Mouse (Mus musculus): ENCODE results near the gene Trmt1.

Gene Trmt1

DNA sequence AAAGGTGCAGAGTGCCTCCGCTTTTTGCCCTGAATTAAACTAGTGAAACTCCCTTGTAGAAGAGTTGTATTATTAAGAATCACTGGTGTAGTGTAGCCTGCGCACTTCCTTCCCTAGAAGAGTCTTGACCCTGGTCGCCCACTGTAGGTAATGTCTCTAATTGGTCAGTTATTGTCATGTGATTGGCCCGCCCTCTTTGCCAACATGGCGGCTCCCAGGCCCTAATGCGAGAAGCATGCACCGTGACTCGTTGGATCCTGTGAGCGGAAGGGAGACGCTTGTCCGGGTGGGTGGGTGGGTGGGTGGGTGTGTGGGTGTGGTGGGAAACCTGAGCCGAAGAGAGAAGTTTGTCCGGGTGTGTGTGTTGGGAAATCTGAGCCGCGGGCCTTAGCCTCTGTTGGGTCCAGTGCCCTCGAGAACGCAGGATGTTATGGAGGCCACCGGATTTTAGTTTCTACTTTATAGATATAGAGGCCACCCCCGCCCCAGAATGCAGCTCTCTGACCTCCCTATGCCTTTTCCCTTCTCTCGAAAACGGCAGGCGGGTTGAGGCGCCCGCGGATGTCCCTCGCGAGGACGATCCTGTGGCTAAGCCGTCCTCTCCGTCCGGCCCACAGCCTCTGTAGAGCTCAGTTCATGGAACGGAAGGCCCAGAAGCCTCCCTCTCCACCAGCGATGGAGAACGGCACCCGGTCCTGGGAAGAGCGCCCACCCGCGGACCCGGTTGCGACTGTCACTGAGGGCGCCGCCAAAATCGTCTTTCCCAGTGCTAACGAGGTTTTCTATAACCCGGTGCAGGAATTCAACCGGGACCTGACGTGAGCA lies 3.2 kb downstream of the Trmt1 start:
- peak; percentile 99 for DNase-seq (ENCODE audit: low read depth, low spot score)

DNA sequence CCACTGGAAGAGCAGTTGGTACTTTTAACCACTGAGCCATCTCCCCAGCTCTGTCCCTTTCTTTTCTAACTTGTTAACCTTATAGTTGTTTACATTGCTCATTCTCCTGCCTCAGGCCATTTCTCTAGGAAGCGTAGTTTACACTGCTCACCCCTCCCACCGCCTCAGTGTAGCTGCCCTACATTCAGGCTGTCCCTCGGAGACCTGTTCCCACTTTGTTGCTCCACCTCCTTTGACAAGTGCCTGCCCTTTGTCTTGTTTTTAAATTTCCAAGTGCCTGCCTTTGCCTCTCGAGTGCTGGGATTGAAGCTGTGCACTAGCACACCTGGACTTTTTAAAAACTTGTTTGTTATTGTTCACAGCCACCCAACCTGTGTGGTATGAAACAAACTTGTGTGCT lies 7.2 kb downstream of the Trmt1 start:
- no peak for DNase-seq (ENCODE audit: low read depth, low spot score)

DNA sequence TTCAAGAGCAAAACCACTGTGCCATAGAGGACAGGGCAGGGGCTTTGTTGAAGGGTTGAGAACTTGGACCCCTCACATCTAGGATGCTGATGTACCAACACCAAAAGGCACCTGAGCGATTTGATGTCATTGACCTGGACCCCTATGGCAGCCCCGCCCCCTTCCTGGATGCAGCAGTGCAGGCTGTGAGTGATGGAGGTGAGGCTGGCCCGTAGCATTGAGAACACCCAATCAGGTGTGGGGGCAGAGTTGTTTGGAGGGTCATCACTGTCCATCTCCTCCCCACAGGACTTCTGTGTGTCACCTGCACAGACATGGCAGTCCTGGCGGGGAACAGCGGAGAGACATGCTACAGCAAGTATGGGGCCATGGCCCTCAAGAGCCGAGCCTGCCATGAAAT lies 9.0 kb downstream of the Trmt1 start:
- DNase-seq (ENCODE audit: low read depth, low spot score) = no peak

DNA sequence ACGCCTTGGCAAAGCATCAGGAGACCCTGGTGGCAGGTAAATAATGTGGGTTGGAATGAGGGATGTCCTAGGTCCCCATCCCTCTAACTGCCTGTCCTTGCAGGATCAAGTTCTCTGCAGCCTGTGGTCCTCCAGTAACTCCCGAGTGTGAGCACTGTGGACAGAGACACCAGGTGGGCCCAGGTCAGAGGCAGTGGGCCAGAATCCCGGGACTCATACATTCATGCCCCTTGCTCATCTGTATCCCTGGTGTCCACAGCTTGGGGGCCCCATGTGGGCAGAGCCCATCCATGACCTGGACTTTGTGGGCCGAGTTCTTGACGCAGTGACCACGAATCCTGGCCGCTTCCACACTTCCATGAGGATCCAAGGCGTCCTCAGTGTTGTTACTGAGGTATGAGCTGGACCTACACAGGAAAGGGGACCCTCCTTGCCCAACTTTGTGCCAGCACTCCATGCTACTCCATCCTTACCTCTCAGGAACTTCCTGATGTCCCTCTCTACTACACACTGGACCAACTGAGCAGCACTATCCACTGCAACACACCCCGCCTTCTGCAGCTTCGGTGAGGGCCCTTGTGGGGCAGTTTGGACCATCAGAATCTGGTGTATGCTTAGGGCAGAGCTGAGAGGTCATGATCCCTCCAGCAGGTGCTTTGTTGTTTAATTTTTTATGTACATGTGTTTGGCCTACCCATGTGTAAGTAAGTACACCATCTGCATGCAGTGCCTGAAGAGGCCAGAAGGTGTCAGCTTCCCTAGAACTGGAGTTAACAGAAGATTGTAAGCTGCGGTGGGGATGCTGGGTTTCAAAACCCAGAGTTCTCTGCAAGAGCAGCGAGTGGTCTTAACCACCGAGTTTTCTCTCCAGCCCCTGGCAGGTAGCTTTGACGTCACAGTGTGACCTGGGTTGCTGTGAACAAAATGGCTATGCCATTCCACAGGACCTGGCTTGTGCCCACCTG lies 11.3 kb downstream of the Trmt1 start:
- peak; percentile 80 for DNase-seq (ENCODE audit: low read depth, low spot score)

DNA sequence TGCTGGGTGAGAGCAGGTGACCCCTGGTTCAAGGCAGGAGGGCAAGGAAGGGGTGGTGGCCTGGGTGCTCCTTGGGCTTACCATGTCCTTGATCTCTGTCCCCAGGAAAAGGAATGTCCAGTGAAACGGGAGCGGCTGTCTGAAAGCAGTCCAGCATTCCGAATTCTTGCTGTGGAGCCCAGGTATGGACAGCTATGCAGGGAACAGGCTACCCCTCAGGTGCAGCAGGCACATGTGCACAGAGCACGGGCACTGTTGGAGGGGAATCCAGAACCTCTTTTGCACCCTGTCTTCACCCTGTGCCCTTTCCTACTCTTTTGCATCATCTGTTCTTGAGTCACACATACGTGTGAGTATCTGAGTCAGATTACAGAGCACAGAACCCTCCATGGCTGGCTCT lies 12.2 kb downstream of the Trmt1 start:
- no peak for DNase-seq (ENCODE audit: low read depth, low spot score)

DNA sequence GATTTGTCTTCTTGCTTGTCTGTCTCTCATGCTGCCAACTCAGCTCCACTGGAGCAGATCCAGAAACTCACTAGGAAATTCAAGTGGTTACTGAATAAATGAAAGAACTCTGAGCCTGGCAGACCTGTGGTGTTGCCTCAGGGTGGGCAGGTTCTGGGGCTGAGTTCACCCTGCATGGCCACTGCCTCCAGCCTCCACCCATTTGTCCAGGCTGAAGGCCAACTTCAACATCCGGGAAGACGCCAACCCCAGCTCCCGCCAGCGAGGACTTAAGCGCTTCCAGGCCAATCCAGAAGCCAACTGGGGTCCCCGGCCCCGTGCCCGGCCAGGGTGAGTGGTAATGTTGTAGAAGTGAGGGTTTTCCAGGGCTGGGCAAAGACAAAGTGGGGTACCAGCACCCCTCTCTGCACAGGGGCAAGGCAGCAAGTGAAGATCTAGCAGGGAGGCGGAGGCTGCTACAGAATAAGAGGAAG lies 12.9 kb downstream of the Trmt1 start:
- peak; percentile 72 for DNase-seq (ENCODE audit: low read depth, low spot score)

DNA sequence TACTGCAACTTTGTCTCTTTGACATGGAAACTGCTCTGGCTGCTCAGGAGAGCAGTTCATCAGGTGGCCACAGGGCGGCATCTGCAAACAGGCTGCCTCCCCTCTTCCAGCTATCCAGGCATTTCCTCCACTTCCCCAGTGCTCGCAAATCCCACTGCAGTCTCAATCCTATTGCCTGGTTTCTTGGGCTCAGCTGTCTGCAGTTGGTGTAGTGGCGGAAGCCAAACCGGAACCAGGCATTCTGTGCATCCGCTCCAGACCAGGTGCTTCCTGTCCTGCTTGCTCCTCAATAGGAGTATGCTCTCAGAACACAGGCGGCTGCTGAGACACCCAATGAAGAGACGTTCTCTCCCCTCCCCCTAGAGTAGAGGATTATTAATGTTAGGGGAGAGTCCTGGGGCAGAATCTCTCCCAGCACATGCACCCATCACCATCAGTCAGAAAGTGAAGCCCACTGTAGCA lies 13.8 kb downstream of the Trmt1 start:
- peak; percentile 82 for DNase-seq (ENCODE audit: low read depth, low spot score)

DNA sequence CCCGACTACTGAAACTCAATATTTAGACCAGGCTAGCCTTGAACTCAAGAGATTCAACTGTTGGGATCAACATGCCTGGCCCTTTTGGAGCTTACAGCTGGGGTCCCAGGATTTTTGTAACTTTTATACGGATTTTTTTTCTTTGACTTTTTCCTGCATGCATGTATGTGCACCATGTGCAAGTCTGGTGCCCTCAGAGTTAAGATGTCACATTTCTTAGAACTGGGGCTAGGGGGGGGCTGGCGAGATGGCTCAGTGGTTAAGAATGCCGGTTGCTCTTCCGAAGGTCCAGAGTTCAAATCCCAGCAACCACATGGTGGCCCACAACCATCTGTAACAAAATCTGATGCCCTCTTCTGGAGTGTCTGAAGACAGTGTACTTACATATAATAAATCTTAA lies 14.4 kb downstream of the Trmt1 start:
- no peak for DNase-seq (ENCODE audit: low read depth, low spot score)

DNA sequence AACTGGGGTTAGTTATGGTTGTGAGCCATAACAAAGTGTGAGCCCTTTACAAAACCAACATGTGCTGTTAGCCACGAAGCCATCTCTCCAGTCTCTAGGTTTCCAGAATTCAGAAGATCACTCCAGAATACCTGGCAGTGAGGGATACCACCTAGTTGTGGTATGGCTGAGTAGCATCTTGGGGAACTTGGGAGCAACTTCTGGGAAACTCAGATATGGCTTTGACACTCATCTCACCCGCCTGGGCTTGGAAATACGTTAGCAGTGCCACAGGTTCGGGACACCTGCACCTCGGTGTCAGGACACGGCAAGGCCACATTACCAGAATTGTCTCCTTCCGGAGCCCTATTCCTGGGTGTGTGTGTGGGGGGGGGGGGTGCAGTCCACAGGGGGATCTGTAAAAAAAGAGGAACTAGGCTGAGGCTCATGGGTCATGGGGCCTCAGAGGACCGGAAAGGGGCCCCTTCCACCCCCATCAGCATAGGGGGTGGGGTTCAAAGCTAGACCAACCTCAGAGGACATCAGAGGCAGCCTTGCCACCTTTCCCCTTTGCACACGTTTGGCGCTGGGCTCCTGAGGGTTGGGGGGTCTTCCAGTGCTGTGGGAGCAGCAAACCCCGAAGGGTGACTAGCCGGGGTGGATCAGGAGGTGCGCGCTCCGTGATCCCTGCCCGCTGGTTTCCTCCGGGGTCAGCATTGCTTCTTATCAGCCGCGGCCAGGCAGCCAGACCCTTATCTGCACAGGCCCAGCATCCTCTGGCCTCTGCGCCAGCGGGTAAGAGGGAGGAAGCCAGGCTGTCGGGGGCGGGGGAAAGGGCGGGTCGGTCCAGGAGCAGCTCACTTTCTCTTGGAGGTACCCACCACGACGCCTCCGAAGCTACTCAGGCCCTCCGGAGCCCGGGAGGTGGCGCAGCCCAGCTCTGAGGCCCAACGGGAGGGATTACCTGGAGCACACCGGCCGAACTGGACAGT lies 15.1 kb downstream of the Trmt1 start, which contains the start of gene Lyl1:
TSS of gene Lyl1 (plus strand) at position 517 of the 971 bp plus-strand sequence.
- DNase-seq (ENCODE audit: low read depth, low spot score) = no peak

DNA sequence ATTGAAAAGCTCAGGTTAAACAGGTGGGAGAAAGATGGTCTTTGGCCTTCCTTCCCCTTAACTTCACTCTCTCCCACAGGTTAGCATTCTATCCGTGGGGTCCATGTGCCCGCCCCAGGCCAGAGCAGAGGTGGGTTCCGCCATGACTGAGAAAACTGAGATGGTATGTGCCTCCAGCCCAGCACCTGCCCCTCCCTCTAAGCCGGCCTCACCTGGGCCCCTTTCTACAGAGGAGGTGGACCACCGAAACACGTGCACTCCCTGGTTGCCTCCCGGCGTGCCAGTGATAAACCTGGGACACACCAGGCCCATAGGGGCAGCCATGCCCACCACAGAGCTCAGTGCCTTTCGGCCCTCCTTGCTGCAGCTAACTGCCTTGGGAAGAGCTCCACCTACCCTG lies 16.5 kb downstream of the Trmt1 start:
- no peak for DNase-seq (ENCODE audit: low read depth, low spot score)

DNA sequence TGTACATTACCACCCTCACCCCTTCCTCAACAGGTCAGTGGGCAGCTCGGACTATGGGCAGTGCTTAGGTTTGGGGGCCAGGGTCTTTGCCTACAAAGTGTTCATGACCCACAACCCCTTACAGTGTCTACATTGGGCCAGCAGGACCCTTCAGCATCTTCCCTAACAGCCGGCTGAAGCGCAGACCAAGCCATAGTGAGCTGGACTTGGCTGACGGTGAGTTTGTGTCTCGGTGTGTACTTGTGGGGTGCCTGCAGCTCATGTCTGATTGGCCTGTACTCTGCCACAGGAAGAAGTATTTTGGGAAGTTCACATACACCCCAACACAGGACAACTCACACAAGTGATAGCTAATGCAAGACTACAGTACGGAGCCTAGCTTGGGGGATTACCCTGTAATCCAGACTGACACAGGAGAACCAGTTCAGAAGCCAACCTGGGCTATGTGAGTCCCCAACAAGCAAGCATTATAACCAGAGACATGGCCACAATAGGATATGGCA lies 16.9 kb downstream of the Trmt1 start:
- DNase-seq (ENCODE audit: low read depth, low spot score) = no peak

DNA sequence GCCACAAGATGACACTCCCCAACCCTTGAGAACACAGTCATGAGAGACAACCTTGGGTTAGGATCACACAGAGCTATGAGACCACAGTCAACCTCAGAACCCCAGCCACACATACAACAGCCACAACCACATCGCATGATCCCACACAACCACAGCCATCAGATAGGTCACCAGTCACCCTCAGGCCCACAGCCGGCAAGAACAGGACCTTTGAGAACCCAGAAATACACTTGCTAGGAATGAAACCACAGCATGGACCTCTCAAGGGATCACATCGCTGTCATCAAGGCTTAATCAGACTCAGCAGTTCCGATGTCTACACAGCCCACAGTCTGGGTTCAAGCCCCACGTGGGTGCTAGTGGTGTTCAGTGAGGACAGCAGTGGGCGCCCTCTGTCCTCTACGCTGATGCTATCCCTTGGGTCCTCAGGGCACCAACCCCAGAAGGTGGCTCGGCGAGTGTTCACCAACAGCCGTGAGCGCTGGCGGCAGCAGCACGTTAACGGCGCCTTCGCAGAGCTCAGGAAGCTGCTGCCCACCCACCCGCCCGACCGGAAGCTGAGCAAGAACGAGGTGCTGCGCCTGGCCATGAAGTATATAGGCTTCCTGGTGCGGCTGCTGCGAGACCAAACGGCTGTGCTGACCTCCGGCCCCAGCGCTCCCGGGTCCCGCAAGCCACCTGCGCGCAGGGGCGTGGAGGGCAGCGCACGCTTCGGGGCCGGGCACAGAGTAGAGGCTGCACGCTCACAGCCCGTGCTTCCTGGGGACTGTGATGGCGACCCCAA lies 17.6 kb downstream of the Trmt1 start:
- DNase-seq (ENCODE audit: low read depth, low spot score) = no peak

DNA sequence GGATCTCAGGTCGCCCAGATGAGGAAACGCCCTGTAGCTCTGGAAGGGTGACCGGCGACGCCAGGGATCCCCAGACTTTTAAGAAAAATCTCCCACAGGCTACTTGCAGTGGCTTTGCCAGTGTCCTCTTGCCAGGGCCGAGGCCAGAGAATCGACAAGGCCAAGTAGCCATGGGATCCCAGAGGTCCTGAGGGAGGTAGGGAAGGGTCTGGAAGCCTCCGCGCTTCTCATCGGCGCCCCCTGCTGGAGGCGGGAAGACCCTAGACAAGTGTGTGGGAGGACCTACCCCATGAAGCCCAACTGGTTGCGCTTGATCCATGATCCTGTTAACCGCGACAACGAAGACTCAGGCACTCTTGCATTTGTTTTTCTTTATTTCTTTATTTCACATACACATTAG lies 18.2 kb downstream of the Trmt1 start:
- DNase-seq (ENCODE audit: low read depth, low spot score) = peak; percentile 45

DNA sequence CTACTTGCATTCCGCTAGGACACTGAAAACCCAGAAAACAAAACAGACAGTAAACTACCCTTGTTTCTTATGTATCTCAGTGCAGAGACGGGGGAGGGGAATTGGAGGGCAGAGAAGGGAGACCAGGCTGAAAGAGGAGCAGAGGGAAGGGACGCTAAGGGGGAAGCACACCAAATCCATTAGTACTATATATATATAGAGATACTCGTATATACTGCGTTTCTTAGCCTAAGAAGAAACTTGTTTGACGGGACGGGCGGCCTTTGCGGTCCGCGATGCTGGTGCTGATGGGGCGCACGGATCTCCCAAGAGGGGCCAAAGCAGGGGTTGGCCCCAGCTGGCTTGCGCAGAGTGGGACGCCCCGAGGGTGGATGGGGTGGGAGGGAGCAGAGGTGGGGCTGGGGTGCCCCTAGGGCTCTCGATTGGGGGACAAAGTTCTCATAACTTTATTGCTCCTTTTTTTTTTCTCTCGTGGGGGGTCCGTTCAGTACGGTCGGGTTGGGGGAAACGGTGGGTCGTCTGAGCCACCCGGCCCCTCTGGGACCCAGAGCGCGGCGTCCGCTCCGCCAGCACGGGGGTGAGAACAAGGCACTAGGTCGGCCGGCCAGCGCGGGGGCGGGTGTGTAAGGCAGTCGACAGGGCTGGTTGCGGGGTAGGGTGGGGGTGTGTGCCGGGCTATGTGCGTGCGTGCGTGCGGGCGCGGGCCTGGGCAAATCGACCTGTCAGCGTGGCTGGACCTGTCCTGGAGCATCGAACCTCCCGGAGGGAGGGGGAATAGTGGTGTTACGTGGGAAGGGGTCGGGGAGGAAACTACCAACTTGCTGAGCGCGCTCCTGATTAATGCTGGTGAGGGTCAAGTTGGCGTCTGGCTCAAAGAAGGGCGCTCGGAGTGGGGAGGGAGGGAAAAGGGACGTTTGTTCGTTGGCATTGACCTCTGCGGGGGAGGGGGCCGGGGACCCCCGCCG lies 19.0 kb downstream of the Trmt1 start:
- no peak for DNase-seq (ENCODE audit: low read depth, low spot score)

DNA sequence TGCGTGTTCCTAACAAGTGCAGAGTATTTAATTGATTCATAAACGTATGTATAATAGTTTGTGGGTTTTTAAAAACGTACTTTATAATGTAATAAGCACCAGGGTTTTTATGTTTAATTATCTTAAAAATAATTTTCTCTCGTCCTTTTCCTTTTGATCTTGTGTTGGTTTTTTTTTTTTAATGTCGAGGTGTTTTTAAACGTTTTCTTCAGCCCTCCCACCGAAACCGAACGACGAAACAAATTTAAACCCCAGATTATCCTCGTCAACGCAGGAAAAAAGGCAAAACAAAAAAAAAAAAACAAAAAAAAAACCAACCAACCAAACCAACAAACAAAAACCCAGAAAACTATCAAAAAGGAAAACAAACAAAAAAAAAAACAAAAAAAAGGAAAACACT lies 19.9 kb downstream of the Trmt1 start:
- DNase-seq (ENCODE audit: low read depth, low spot score) = no peak

DNA sequence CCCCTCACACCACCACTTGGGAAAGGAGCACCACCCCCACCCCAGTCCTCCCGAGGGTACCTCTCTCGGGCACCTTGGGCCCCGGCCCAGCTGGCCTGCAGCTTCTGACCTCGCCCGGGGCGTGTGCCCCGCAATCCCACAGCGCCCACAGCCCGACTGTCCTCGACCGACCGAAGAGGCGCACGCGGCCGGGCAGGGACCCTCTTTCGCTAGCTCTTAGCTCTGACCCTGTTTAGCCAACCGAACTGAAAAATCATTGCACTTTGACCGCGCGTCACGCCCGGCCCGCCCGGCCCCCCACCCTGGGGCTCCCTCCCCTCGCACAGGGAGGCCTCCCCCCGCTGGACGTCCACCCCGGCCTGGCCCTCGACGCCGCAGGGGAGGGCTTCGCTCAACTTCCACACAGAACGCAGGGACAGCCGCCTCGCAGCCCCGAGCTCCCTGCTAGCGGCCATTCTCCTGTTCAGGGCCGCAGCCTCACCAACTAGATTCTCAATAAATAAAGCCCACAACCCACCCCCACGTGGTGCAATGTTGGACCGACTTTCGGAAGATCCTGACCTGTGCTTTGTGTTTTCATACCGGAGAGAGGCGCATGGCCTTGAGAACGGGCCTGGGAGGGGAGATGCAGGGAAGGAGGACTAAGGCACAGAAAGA lies 20.6 kb downstream of the Trmt1 start:
- DNase-seq (ENCODE audit: low read depth, low spot score) = no peak

DNA sequence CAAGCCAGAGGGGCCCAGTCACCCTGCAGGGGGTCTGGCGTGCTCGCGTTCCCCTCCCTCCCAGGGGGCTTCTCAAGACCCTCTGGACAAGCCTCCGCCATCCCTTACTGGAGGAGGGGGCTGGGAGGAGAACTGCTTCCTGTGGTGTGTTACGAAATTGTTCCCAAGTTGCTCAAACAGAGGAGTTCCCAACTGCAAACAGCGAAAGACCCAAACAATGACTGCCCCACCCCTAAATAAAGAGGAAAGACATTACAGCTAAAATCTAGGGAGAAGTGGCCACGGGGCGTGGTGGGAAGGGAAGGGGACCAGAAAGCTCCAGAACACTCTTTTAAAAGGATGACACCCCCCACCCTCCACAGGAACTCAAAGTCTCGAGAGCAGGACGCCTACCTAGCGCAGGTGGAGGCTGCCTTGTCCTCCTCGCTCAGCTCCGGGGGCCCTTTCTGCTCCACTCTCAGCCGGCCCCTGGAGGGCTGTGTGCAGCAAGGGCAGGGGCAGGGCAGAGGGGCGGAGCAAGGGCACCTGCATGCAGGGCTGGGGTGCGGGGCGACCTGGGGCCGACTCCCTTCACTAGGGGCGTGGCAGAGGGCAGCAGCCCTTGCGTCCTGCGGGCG lies 21.3 kb downstream of the Trmt1 start:
- no peak for DNase-seq (ENCODE audit: low read depth, low spot score)

DNA sequence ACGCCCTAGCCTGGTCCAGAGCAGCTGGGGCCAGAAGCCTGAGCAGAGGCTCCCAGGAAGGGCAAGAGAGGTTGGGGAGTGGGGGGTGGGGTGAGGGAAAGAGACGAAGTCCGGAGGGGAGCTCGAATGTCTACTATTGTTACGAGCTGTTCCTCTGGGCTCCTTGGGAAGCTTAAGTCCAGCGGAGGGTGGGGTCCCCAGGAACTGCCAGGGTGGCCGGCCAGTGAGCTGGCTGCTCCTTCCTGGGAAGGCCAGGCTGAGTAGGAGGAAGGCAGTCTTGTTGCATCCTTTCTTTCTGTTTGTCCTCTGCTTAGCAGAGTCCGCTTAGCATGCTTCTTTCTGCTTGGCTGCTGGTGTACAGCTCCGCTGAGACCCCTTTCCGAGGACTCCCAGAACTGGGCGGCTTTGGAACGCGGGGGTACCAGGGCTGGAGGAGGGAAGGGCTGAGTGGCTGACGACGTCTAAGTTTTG lies 22.0 kb downstream of the Trmt1 start:
- no peak for DNase-seq (ENCODE audit: low read depth, low spot score)

Measured in 3T3-L1 (cell line).